Mouse (Mus musculus) neural tube, embryonic 15.5 days (tissue): ENCODE data around the gene Ivd. TPM values are rescaled to one million over a fixed set of nuclear protein-coding genes. Genes with fewer than 3 reads are reported as not detected.

ENCODE experiments used
- polyA plus RNA-seq: library from polyadenylated mRNA; unstranded; fragments of >200 nt; fragmentation: Nextera tagmentation; extraction: Ambion mirVana; gene quantifications from 2 replicates; pipeline ENCODE4 v1.2.1, GENCODE M21; 2015

Ivd gene
- polyA plus RNA-seq, 1 experiment from 2014 or later = 51.9 TPM

Other genes starting within 250 kb of the Ivd start
- 40.2 and 42.4 TPM in 2 replicates for gene Pak6, start 198.7 kb upstream of the Ivd start, polyA plus RNA-seq
- gene Ankrd63, start 158.0 kb upstream of the Ivd start, polyA plus RNA-seq = not detected in 2 replicates
- 1.0 and 2.2 TPM in 2 replicates for gene Plcb2, start 133.5 kb upstream of the Ivd start, polyA plus RNA-seq
- 22.0 and 23.5 TPM in 2 replicates for gene Inafm2, start 116.2 kb upstream of the Ivd start, polyA plus RNA-seq
- gene Ccdc9b, start 99.3 kb upstream of the Ivd start, polyA plus RNA-seq = 0.97 and 1.2 TPM in 2 replicates
- 1.2 TPM in 1 of 2 replicates, not detected in the other for gene Phgr1, start 89.2 kb upstream of the Ivd start, polyA plus RNA-seq
- gene Disp2, start 82.2 kb upstream of the Ivd start, polyA plus RNA-seq = 65.4 and 75.6 TPM in 2 replicates
- gene Knstrn, start 48.0 kb upstream of the Ivd start, polyA plus RNA-seq = 14.8 and 30.3 TPM in 2 replicates
- gene Bahd1, start 38.4 kb downstream of the Ivd start, polyA plus RNA-seq = 8.5 TPM in 2 replicates
- gene Chst14, start 64.5 kb downstream of the Ivd start, polyA plus RNA-seq = 6.1 and 9.3 TPM in 2 replicates
- 40.7 and 41.2 TPM in 2 replicates for gene Ccdc32, start 167.4 kb downstream of the Ivd start, polyA plus RNA-seq
- 3.7 and 4.5 TPM in 2 replicates for gene Rpusd2, start 172.8 kb downstream of the Ivd start, polyA plus RNA-seq
- gene Knl1, start 185.2 kb downstream of the Ivd start, polyA plus RNA-seq = 5.2 and 20.1 TPM in 2 replicates